Mouse (Mus musculus): ENCODE measurements at regions not wholly inside any gene's neighbourhood (a gene's known extent, or its start where the extent isn't known, plus 50 kb on each side); places are given as distances from the start of the nearest gene placed in this dataset.

DNA sequence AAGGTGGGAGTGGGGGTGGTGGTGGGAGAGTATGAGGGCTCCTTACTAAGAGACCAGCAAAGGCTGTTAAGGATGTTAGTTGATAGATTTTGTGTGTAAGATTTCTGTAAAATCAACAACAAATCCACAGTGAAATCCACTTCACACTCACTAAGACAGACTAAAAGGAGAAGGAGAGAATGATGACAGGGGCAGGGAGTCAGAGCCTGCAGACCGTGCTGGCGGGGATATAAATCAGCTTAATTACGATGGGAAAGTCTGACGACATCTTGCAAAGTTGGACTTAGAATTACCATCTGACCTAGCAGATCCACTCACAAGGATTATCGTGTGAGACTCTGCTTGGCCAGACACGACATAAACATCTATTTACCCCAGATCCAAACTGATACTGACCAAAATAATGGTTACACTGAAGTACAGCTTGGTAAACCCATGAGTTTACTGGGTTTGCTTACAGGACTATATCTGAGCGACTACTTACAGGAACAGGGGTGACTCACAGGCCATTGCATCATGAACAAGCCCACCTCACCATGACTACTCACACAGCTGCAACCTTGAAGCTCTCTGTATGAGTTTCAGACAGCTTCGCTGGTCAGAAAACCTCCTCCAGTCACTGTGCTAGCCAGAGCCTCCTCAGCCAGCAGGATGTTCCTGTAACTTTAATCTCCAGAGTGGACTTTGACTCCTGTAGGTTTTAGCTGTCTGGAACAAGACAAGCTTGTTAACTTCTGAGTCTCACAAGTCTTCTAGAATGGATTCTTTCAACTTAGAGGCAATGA, 50.5 kb upstream of the Ednra start:
- DNase-seq (ENCODE audit: low read depth, low spot score) = no peak

DNA sequence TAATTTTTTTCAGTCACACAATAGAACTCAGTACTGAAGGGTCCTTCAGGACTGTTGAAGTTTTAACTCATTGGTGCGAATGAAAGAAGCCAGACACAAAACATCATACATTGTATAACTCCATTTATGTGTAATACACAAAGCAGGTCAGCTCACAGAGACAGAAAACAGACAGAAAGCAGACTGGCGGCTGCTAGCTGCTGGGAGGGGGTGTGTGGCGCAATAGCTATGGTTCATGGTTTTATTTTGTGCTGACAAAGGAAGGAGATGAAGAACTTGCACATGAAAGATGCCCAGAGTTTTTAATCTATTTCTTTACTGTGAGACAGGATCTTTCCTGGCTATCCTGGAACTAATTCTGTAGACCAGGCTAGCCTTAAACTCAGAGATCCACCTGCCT, 51.3 kb upstream of the Ednra start:
- DNase-seq (ENCODE audit: low read depth, low spot score) = no peak

DNA sequence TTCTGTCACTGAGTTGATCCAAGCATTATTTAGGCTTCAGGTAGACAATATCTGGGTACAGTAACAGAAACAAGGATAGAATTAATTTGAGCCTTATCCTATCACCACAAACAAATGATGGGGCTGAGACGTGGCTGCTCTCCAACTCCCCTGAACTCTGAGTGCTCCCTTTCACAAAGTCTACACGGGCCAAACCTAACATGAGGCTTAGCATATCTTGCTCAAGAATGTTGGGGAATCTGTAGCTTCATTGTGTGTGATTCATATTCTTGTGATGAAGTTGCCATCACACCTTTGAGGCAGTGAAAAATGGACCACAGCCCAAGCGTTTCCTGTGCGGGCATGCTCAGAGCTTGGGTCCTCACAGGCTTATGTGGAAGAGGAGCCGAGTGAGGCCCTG, 53.3 kb upstream of the Ednra start:
- no peak for DNase-seq (ENCODE audit: low read depth, low spot score)

DNA sequence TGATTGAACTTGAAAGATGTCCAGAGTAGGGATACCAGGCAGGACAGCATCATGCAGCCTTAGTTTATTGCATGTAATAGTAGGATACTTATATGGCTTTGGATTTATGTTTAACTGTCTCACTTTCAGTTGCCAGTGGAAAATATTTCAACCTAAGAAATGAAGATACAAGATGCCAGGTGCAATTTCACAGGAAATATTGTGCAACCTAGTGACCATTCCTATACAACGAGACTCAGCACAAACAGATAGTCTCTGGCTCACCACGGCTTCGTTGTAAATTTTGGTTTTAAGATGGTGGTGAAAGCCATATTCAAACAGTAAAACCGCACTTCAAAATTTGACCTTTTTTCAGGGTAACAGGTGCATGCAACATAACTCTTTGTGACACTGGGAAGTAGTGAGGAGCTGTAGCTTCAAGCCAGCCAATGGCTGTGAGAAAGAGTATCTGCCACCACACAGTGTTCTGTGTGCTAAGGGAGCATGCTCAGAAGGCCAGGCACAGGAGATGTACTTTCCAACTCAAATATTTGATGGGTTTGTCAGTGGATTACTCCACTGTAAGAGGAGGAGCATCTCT, 61.5 kb upstream of the Ednra start:
- no peak for DNase-seq (ENCODE audit: low read depth, low spot score)

DNA sequence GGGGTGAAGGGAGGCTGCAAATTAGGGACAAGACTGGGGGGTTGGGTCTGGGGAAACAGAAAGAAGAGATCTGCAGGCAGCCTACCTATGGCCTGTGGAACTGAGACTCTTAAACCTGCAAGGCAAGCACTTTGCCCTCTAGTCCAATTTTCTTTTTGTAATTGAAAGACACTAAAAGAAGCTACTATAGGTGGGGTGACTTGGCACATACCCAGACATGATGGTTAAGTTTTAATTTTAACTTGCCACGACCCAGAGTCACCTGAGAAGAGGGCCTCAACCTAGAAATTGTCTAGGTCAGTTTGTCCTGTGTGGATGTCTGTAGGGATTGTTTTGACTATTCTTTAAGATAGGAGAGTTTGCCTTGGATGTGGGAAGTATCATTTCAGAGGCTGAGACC, 70.6 kb upstream of the Ednra start:
- no peak for DNase-seq (ENCODE audit: low read depth, low spot score)

DNA sequence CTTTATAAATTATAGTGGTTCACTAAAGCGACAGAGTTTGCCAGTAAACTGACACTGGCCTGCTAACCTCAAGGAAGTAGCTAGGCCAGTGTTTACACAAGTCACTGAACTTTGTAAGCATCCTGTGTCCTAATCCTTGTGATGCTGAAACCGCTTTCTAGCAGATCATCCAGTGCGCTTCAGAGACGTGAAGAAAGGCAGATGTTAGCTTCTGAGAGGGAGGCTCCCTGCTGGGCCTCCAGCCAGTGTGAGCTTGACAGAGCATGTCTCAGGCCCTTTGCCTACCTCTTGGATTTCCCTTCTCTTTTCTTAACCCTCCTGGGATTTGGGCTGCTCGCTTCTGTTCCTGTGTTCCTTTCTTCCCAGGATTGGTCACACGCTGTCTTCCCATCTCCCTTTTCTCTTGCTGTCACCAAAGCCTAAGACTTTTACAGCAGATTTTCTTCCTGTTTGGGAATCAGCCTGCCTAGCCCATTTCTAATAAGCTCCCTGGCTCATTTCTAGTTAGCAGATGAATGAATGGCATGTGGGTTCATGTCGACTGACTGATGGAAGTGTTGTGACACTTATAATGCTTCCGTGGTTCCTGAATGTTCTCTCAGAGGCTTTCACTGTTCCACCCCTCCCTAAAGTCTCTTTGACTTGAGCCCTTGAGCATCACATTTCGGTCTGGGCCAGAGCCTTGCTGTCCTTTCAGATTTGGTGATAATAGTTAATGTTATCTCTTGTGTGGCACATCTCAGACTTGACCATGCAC, 79.1 kb upstream of the Ednra start:
- DNase-seq (ENCODE audit: low read depth, low spot score) = peak; percentile 29

DNA sequence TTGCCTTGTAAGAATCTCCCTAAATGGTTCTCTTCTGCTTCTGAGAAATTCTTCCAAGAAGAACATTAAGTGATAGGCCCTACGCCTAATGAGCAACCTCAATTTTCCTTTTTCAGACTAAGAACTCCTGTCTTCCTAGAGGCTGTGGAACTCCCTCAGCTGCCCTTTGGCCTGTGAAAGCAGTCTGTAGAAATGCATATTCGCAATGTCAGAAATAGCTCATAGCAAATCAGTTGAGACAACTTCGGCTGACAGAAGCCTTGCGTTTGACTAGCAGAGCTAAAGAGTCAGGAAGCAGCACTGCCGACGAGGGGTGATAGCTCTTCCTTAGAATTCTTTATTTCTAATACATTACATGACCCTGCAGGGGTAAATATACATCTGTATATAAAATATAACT, 80.3 kb upstream of the Ednra start:
- DNase-seq (ENCODE audit: low read depth, low spot score) = no peak

DNA sequence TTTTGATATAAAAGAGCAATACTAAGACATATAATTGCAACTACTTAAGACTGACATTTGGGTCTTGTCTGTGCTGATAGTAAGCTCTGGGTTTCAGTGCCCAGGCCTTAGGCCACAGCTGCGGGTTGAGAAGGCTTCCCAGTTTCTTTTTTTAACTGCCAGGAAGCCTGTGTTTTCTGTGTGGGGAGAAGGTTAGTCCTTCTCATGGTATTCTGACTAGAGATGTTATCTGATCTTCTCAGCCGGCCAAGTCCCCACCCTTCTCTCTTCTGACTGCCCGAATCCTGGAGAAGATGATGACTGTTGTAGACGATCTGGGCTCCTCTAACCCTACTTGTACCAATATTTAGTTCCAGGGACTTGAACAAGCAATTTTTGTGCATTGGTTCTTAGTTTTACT, 80.7 kb upstream of the Ednra start:
- no peak for DNase-seq (ENCODE audit: low read depth, low spot score)

DNA sequence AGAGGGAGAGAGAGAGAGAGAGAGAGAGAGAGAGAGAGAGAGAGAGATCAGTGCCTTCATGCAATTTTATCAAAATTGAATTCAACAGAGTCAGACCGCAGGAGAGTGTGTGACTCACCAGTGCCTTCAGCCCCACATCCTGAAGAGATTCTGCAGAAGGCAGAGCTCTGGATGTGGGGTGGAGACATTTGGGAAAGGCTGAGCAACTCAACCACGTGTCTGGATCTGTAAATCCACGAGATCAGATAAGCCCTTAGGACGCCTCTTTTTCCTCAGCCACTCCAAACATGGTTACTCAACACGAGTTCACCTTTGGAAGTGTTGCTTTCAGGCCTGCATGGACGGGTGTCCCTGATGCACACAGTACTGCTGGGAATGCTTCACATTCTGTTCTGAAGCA, 81.4 kb upstream of the Ednra start:
- DNase-seq (ENCODE audit: low read depth, low spot score) = no peak

DNA sequence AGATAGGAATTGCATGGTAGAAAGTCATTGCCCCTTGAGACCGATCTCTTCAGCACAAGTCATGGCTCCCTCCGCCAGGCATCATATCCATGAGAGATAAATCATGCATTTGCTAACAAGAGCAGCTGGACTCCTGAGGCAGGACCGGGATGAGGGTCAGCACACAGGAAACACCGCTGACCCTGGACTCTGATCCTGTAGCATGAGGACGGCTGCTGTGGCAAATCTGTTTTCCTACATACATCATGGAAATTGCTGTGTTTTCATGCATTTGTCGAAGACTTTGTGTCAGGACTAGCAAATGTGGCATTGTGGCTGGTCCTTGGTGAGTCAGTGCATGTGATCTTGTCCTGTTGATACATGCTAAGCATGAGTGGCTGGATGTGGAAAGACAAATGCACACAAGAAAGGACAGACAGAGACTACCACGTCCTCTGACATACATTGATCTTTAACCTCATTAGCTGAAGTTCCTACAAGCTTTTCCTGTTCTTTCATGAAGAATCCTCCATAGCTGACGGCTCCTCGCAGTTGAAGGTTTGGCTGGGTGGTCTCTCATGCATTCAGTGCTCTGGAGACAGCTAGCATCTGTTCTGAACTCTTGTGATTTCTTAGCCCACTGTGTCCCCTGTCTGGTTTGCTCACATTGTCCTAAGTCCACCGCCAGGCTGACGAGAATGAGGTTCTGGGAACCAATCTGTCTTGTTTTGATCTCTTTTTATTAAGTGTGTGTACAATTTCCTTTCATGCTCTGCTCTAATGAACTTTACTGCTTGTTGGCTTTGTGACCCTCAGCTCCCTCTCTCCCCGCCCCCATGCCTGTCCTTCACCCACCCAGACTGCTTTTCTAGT, 90.8 kb upstream of the Ednra start:
- DNase-seq (ENCODE audit: low read depth, low spot score) = no peak

DNA sequence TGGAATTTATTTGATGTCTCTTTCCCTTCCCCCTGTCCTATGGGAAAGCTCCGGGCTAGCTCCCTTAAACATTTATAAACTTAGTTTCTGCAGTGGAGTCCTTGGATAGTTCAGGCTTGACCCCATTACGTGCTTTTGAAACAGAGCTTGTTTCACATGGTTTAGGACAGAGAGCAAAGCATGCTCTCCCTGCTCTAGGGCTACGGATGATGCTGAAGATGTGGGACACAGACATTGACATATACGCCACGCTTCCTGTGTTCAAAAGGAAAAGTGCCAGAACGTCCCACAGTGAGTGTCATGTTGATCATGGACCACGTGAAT, 91.3 kb upstream of the Ednra start:
- DNase-seq (ENCODE audit: low read depth, low spot score) = no peak

DNA sequence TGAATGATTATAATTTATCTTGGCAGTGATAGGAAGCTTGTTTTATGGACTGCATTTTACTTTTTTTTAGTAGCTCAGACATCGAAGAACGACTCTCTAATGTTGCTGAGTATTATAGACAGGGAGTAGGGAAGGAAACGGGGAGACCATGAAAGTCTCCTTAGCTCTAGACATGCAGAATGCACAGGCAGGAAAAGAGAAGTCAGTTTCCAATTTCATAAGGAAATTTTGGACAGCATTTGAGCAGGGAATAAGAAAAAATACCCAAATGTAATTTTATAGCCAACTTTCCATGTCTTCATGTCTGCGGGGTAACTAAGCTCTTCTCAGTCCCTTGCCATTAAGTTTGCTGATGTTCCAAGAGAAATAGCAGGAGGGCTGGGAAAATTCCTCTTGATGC, 92.0 kb upstream of the Ednra start:
- DNase-seq (ENCODE audit: low read depth, low spot score) = no peak

DNA sequence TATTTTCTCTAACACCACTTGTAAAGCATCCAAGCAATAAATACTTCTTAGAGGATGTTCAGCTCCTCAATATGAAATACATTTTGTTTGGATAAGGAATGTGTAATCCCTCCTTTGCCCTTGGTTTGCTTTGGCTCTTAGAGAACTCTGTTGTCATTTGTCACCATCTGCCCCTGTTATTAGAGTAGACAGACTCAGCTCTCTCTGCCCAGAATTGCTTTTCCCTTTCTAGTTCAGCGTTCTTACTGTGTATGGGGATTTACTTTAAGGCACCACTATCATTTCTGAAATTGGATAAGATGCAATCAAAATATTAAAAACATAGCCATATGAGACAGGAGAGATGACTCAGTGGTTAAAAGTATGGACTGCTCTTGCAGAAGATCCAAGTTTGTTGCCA, 101.5 kb upstream of the Ednra start:
- no peak for DNase-seq (ENCODE audit: low read depth, low spot score)

DNA sequence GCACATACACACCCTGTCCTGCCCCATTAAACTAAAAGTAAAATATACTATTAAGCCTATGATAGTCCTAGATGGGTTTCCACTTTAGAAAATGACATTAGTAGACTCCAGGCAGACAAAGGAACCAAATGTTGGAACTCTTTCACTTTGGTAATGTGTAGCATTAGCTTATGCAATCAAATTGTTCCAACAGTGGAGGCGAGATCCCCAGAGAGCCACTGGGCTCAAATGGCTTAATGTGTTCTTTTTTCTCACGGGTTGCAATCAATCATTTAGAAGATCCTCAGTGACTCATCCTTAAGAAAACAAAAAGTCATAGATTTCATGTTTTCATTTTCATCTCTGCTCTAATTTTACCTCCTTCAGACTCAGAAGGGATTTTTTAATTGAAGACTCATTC, 102.0 kb upstream of the Ednra start:
- DNase-seq (ENCODE audit: low read depth, low spot score) = peak; percentile 30

DNA sequence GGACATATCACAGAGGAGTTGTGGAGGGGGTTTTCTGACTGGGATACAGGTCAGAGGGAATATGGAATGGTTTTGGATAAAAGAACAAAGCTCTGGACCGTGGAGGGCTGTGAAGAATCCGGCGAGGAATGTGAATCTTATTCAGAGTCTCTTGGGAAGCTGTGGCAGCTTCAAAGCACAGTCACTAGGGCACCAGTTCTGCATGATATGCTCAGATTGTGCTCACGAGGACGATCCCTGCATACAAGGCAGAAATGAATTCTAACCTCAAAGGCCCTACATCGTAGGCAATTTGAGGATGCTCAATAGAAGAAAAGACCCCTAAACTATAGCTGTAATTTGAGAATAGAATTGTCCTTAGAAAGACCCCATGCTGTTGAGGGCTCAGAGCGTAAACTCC, 103.8 kb upstream of the Ednra start:
- DNase-seq (ENCODE audit: low read depth, low spot score) = no peak

DNA sequence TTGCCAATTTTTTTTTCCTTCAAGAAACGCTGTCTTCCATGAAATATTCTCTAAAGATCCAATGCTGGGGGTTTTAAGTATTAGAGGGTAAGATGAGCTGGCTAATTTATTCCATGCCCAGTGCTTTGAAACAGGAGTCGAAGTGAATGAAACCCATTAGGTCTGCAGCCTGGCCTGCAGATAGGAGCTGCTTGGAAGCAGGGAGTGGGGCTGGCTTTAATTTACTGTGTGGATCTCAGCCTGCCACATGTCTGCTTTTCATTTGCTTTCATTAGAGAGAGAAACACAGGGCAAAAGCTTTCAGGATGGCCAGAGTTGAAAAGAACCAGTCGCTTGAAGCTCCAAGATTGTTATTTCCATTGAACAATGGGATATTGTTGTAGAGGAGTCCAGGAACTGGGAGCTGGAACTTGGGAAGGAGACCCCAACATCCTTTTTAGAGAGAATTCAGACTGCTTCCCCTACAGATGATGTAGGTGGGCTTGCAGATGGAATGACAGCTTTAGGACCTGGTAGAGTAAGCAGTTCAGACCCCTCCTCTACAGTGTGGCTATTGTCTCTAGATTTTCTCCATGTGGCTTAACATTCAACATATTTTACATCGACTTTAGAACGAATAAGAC, 105.0 kb upstream of the Ednra start:
- DNase-seq (ENCODE audit: low read depth, low spot score) = no peak

DNA sequence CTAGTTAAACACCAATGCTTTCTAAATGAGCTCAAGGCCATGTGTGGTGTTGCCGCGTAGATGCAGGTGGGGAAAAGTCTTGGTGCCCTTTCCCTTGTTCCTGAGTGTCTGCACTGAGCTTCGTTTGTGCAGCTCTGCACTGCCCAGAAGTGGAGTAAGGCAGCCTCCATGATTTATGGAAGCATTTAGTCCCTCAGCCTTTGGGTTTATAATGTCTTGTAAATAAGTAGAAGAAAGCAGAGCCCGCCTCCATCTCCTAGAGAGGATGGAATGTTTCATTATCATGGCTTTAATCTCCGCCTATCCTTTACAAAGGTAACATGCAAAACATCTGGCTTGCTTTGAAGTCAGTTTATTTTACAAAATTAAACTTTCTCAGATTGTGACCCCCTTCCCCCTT, 105.5 kb upstream of the Ednra start:
- no peak for DNase-seq (ENCODE audit: low read depth, low spot score)

DNA sequence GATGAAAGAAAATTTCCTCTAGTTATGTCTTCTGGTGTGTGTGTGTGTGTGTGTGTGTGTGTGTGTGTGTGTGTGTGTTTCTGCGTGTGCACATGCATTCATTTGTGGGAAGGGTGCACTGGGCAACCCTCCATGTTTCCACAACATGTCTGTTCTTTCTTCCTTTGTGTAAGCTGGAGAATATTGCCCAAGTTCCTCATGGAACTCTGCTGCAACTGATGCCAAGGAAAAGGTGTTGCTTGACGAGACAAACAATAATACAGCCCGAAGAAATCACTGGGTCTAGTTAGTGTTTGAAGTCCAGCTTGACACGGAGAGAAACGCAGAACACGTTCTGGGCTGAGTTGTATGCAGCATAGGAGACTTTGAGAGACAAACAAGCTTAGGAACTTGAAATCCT, 110.0 kb upstream of the Ednra start:
- no peak for DNase-seq (ENCODE audit: low read depth, low spot score)

DNA sequence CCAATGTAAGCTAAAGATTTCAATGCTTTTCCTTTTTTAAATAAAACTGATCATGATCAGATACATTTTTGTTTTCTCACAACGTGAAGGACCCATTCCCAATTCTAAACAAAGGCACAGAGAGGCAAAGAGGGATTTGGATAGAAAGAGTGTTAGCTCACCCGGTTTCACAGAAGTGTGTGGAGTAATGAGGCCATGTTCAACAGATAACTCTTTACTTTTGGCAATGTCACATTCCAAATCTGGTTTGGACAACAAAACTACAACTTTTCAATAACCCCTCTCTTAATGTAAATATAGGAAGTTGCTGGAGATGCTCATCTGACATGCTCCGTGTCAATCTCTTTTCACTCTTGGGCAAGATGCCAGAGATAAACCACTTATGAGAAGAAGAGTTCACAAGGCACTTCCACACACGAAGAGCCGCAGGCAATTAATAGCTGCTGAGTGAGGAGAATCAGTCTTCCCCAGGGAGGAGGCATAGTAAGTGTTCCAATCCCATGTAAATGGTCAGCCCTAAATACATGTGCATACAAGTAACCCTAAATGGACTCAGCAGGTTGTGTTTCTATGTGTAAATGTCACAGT, 112.7 kb upstream of the Ednra start:
- no peak for DNase-seq (ENCODE audit: low read depth, low spot score)

DNA sequence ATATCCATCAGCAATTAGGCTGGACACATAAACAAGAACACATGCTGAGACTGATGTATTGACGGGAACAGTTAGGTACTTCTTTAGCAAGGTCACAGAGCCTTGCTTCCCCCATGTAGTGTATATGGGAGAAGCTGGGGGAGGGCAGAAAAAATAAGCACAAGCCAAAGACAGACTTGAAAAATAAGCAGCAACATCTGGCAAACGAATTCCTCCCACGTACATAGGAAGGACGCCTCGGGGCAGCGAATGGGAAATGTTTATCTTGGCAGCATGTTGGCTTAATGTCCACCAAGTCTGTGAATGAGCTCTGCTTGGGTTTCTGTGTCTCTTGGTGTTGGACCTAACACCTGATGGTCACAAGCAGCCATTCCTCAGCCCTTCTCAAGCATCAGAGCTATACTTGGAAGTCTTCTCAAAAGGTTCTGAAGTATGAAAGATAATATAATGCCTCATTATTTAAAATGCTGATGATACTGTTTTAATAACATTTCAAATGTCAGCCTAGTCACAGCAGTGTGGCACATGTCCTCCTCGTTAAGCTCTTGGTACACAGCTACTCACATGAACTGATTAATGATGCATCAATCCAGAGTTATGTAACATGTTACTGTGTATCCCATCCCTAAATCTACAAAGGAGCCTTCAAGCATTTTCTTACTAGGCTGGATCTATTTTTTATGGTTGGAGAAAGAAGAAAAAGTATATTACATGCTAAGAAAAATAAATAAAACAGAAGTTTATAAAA, 118.3 kb upstream of the Ednra start:
- DNase-seq (ENCODE audit: low read depth, low spot score) = no peak

DNA sequence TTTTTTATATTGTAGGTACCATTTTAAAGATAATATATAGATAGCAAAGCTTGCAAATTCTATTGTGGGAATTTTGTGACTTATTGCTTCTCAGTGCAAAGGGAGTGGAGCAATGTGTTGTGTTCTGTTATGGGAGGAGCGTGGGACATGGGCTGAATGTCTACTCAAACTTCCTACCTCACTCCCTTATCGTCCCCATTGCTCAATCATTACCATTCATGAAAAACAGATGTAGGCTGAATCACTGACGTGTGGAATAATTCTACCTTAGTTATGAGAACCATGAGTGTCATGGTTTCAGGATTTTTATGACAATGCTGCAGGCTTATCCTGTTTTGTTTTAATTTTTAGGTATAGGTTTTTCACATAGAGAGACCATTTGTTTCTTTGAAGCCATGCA, 119.0 kb upstream of the Ednra start:
- DNase-seq (ENCODE audit: low read depth, low spot score) = no peak
